Mouse (Mus musculus) CD4-positive, CD25-positive, alpha-beta regulatory T cell, adult 9 weeks (primary cell): ENCODE measurements around the gene Tmem131. TPM values are rescaled to one million over a fixed set of nuclear protein-coding genes. Genes with fewer than 3 reads are reported as not detected.

Source experiments
- polyA plus RNA-seq: library from polyadenylated mRNA; unstranded; fragments of 100-300 nt; shearing (Covaris generic); gene quantifications from one replicate; pipeline ENCODE4 v1.2.1, GENCODE M21; 2017

Gene Tmem131
- 7.1 TPM for polyA plus RNA-seq

DNA sequence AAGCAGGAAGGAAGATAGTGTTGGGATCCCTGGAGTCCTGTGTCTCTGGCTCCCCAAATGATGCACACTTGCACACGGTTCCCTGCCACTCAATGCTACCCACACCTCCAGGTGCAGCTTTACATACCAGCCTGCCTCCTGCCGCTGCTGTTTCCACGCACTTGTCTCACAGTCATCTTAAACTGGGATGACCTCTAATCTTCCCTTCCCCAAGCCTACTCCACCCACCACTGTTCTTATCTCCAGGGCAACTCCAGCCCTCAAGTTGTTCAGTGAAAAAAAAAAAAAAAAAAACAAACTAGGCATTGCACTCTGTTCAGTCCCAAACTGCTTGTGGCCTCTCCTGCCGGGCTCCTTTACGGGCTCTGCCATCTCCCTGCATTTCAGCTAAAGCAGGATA is at the start of gene Tmem131:
Gene Tmem131, minus strand, starts transcription at position 14 of the 400 bp plus-strand sequence.

DNA sequence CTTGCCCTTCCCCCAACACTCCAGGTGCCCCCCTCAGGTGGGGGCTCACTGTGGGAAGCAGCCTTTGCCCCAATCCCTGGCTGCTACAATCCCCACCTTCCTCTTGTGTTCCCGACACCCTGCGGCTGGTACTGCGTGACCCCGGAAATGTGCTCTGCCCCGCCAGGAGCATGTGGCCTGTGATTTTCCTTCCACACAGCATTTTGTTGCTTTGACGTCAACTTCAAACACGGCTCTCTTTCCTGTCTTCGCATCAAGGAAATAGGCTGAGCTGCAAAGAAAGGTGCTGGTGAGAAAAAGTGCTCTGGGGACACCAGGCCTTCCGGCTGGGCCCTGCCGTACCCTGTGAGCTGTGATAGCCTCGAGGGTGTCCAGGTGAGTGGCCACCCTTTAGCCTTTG is 181.9 kb downstream of the Tmem131 start, which contains the start of gene Zap70:
Gene Zap70, plus strand, starts transcription at position 231 of the 400 bp plus-strand sequence.

Other genes starting within 250 kb of the Tmem131 start
- not detected for gene 4933424G06Rik, start 233.5 kb downstream of the Tmem131 start, polyA plus RNA-seq
- gene Actr1b, start 229.2 kb downstream of the Tmem131 start, polyA plus RNA-seq = 81.9 TPM
- 175 TPM for gene Zap70, start 181.9 kb downstream of the Tmem131 start, polyA plus RNA-seq
- gene Vwa3b, start 82.9 kb upstream of the Tmem131 start, polyA plus RNA-seq = 2.0 TPM